Mouse (Mus musculus): ENCODE data around the gene 1700029I15Rik. TPM values are rescaled to one million over a fixed set of nuclear protein-coding genes. Genes with fewer than 3 reads are reported as not detected.

Gene 1700029I15Rik
- polyA plus RNA-seq, 1 experiment: 3.2 TPM

GRCm38 (mm10) chr2:92422388-92423135 is 40.2 kb downstream of the 1700029I15Rik start:
- H3K4me3 ChIP-seq (replicated peaks; ENCODE audit: extremely low read depth, low read depth, low read length): no peak overlapping the region
- DNase-seq: no peak
- WGBS: 41% methylated on average over 10 of the region's 10 CpGs
- peaks cover 39% of the 10 kb centered on the region for H3K4me1 ChIP-seq (ENCODE audit: control insufficient read depth, insufficient read depth, low read length)
- TF ChIP-seq CTCF (IDR thresholded peaks at IDR 0.05; ENCODE audit: insufficient read depth, low read length) (no peak), POLR2A (IDR thresholded peaks at IDR 0.05; ENCODE audit: borderline replicate concordance, extremely low read depth, low read depth, low read length) (no peak)

GRCm38 (mm10) chr2:92423156-92423555 is 40.8 kb downstream of the 1700029I15Rik start:
- WGBS: 81% methylated on average over 9 of the region's 9 CpGs

GRCm38 (mm10) chr2:92423702-92424461 is 41.5 kb downstream of the 1700029I15Rik start:
- DNase-seq: peak; percentile 98
- TF ChIP-seq POLR2A (IDR thresholded peaks at IDR 0.05; ENCODE audit: borderline replicate concordance, extremely low read depth, low read depth, low read length) (peak; percentile 28; the same call in 1 of the 2 replicates), CTCF (IDR thresholded peaks at IDR 0.05; ENCODE audit: insufficient read depth, low read length) (no peak)
- no peak overlapping the region for H3K4me3 ChIP-seq (replicated peaks; ENCODE audit: extremely low read depth, low read depth, low read length)
- H3K4me1 ChIP-seq (ENCODE audit: control insufficient read depth, insufficient read depth, low read length): peaks cover 48% of the 10 kb centered on the region
- WGBS: 27% methylated on average over 9 of the region's 9 CpGs

More at GRCm38 (mm10) chr2:92423156-92423555, 40.8 kb downstream of the 1700029I15Rik start:
- Histone ChIP-seq H3K4me3 (replicated peaks; ENCODE audit: extremely low read depth, low read depth, low read length) (no peak overlapping the region), H3K4me1 (ENCODE audit: control insufficient read depth, insufficient read depth, low read length) (peaks cover 42% of the 10 kb centered on the region)
- TF ChIP-seq POLR2A (IDR thresholded peaks at IDR 0.05; ENCODE audit: borderline replicate concordance, extremely low read depth, low read depth, low read length) (no peak), CTCF (IDR thresholded peaks at IDR 0.05; ENCODE audit: insufficient read depth, low read length) (no peak)
- no peak for DNase-seq

GRCm38 (mm10) chr2:92424462-92425308 is 42.3 kb downstream of the 1700029I15Rik start:
- WGBS: 53% methylated on average over 9 of the region's 9 CpGs
- no peak overlapping the region for H3K4me3 ChIP-seq (replicated peaks; ENCODE audit: extremely low read depth, low read depth, low read length)
- TF ChIP-seq POLR2A (IDR thresholded peaks at IDR 0.05; ENCODE audit: borderline replicate concordance, extremely low read depth, low read depth, low read length) (peak; percentile 13; the same call in 1 of the 2 replicates), CTCF (IDR thresholded peaks at IDR 0.05; ENCODE audit: insufficient read depth, low read length) (no peak)
- peaks cover 50% of the 10 kb centered on the region for H3K4me1 ChIP-seq (ENCODE audit: control insufficient read depth, insufficient read depth, low read length)
- peak; percentile 67 for DNase-seq

GRCm38 (mm10) chr2:92425366-92425765 is 43.0 kb downstream of the 1700029I15Rik start:
- 62% methylated on average over 4 of the region's 4 CpGs for WGBS
- Histone ChIP-seq H3K4me1 (ENCODE audit: control insufficient read depth, insufficient read depth, low read length) (peaks cover 55% of the 10 kb centered on the region), H3K4me3 (replicated peaks; ENCODE audit: extremely low read depth, low read depth, low read length) (no peak overlapping the region)
- DNase-seq: no peak
- TF ChIP-seq POLR2A (IDR thresholded peaks at IDR 0.05; ENCODE audit: borderline replicate concordance, extremely low read depth, low read depth, low read length): no peak
- no peak for TF ChIP-seq CTCF (IDR thresholded peaks at IDR 0.05; ENCODE audit: insufficient read depth, low read length)

- 8% methylated on average over 3 of the region's 3 CpGs for WGBS
- Histone ChIP-seq H3K4me1 (ENCODE audit: control insufficient read depth, insufficient read depth, low read length) (peaks cover 62% of the 10 kb centered on the region), H3K4me3 (replicated peaks; ENCODE audit: extremely low read depth, low read depth, low read length) (no peak overlapping the region)
- peak; percentile 20; the same call in 1 of the 2 replicates for TF ChIP-seq POLR2A (IDR thresholded peaks at IDR 0.05; ENCODE audit: borderline replicate concordance, extremely low read depth, low read depth, low read length)
- no peak for TF ChIP-seq CTCF (IDR thresholded peaks at IDR 0.05; ENCODE audit: insufficient read depth, low read length)
- no peak for DNase-seq
Measured at GRCm38 (mm10) chr2:92426426-92426825, 44.1 kb downstream of the 1700029I15Rik start.

- TF ChIP-seq CTCF (IDR thresholded peaks at IDR 0.05; ENCODE audit: insufficient read depth, low read length): no peak
- TF ChIP-seq POLR2A (IDR thresholded peaks at IDR 0.05; ENCODE audit: borderline replicate concordance, extremely low read depth, low read depth, low read length): peak; percentile 70; the same call in 1 of the 2 replicates
- peak; percentile 85 for DNase-seq
- Histone ChIP-seq H3K4me3 (replicated peaks; ENCODE audit: extremely low read depth, low read depth, low read length) (no peak overlapping the region), H3K4me1 (ENCODE audit: control insufficient read depth, insufficient read depth, low read length) (peaks cover 67% of the 10 kb centered on the region)
- WGBS: 17% methylated on average over 6 of the region's 6 CpGs
Measured at GRCm38 (mm10) chr2:92427882-92428281, 45.5 kb downstream of the 1700029I15Rik start.

GRCm38 (mm10) chr2:92430089-92430488 is 47.8 kb downstream of the 1700029I15Rik start:
- Histone ChIP-seq H3K4me1 (ENCODE audit: control insufficient read depth, insufficient read depth, low read length) (peaks cover 61% of the 10 kb centered on the region), H3K4me3 (replicated peaks; ENCODE audit: extremely low read depth, low read depth, low read length) (no peak overlapping the region)
- TF ChIP-seq CTCF (IDR thresholded peaks at IDR 0.05; ENCODE audit: insufficient read depth, low read length): no peak
- TF ChIP-seq POLR2A (IDR thresholded peaks at IDR 0.05; ENCODE audit: borderline replicate concordance, extremely low read depth, low read depth, low read length): no peak
- DNase-seq: no peak
- WGBS: 38% methylated on average over 2 of the region's 2 CpGs
